Mouse (Mus musculus) liver, embryonic 11.5 days (tissue): ENCODE data around the gene Relb. TPM values are rescaled to one million over a fixed set of nuclear protein-coding genes. Genes with fewer than 3 reads are reported as not detected.

Source experiments
- ATAC-seq: fragments of 200-750 bp; cut with Nextera tagmentation; replicated peaks from 2 replicates; pipeline ENCODE4 v1.8.0; 2017; ENCODE audit warnings: moderate number of reproducible peaks, mild to moderate bottlenecking, moderate TSS enrichment, moderate library complexity; ENCODE audit not compliant: low FRiP score
- DNase-seq: peaks from one replicate; pipeline ENCODE4 v3.0.0-alpha.2; 2017; ENCODE audit warnings: low spot score
- H3K27ac ChIP-seq: fragments of 300-500 bp; sonication (generic); 2 replicates; pipeline ENCODE4 v1.5.1; 2014; ENCODE audit warnings: mild to moderate bottlenecking, low read depth, low read length, control low read depth
- H3K27me3 ChIP-seq: fragments of 300-500 bp; sonication (generic); replicated peaks from 2 replicates; pipeline ENCODE4 v1.6.1; 2014; ENCODE audit warnings: low read length, mixed read lengths; ENCODE audit not compliant: control insufficient read depth, insufficient read depth
- H3K36me3 ChIP-seq: fragments of 300-500 bp; sonication (generic); 2 replicates; pipeline ENCODE4 v1.6.1; 2014; ENCODE audit warnings: mild to moderate bottlenecking, low read length, moderate library complexity, mixed read lengths; ENCODE audit not compliant: control insufficient read depth, insufficient read depth
- H3K4me1 ChIP-seq: fragments of 300-500 bp; sonication (generic); replicated peaks from 2 replicates; pipeline ENCODE4 v1.6.1; 2014; ENCODE audit warnings: low read length, mixed read lengths; ENCODE audit not compliant: control insufficient read depth, insufficient read depth
- H3K4me2 ChIP-seq: fragments of 300-500 bp; sonication (generic); 2 replicates; pipeline ENCODE4 v1.6.1; 2014; ENCODE audit warnings: mild to moderate bottlenecking, control low read depth, moderate library complexity
- H3K4me3 ChIP-seq: fragments of 300-500 bp; sonication (generic); 2 replicates; pipeline ENCODE4 v1.5.1; 2014; ENCODE audit warnings: low read depth, low read length, control low read depth
- H3K9ac ChIP-seq: fragments of 300-500 bp; sonication (generic); 2 replicates; pipeline ENCODE4 v1.6.1; 2014; ENCODE audit warnings: low read depth, low read length, control low read depth
- H3K9me3 ChIP-seq: fragments of 300-500 bp; sonication (generic); 2 replicates; pipeline ENCODE4 v1.6.1; 2016; ENCODE audit warnings: low read length, inconsistent platforms, mixed read lengths; ENCODE audit not compliant: control insufficient read depth
- WGBS: fragments of 180-500 bp; shearing (Covaris S2); extraction: QIAGEN DNeasy Blood & Tissue Kit; methylation state at CpG from one replicate; pipeline ENCODE4 v1.1.7; 2014; 5-methylcytosine and 5-hydroxymethylcytosine counted together
- polyA plus RNA-seq: library from polyadenylated mRNA; unstranded; fragments of >200 nt; fragmentation: Nextera tagmentation; extraction: Ambion mirVana; gene quantifications from 2 replicates; pipeline ENCODE4 v1.2.1, GENCODE M21; 2014

Relb gene
- polyA plus RNA-seq, 1 experiment from 2014 or later, result 2.3 TPM

- Histone ChIP-seq H3K27ac (no peak overlapping the region), H3K4me1 (peaks cover 20% of the 10 kb centered on the region), H3K36me3 (peaks cover 51% of the 10 kb centered on the region), H3K9ac (no peak overlapping the region), H3K4me3 (no peak overlapping the region), H3K9me3 (no peaks in the 10 kb centered on the region), H3K27me3 (no peaks in the 10 kb centered on the region), H3K4me2 (no peak overlapping the region)
- DNase-seq, result no peak
- 86% methylated on average over 11 of the region's 11 CpGs for WGBS
- ATAC-seq, result no peak
These were observed 6.0 kb upstream of the Relb start for GRCm38 (mm10) chr7:19635074-19635827.

- DNase-seq (no peak), ATAC-seq (no peak)
- H3K36me3 ChIP-seq, result peaks cover 49% of the 10 kb centered on the region
- no peaks in the 10 kb centered on the region for H3K9me3 ChIP-seq
- H3K4me3 ChIP-seq, result no peak overlapping the region
- peaks cover 23% of the 10 kb centered on the region for H3K4me1 ChIP-seq
- no peak overlapping the region for H3K27ac ChIP-seq
- H3K27me3 ChIP-seq, result no peaks in the 10 kb centered on the region
- H3K9ac ChIP-seq, result no peak overlapping the region
- WGBS, result 96% methylated on average over 2 of the region's 2 CpGs
- H3K4me2 ChIP-seq, result no peak overlapping the region
These were observed 5.4 kb upstream of the Relb start for GRCm38 (mm10) chr7:19634591-19634990.

DNA sequence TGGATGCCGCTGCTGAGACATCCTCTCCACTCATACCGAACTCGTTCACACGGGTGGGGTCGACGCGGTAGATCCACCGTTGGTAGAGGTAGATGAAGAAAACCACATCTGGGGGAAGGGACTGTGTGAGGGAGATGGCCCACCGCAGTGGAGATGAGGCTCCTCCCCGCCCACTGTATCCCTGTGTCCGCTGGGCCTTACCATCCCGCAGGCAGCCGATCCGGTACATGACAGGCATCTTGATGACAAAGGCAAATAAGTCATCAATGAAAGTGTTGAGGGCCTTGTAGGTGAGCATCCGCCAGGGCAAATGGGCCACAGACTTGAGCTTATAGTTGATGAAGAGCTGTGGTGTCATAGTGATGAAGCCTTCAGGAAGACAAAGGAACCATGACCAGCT is 4.6 kb upstream of the Relb start:
- WGBS, result 80% methylated on average over 15 of the region's 15 CpGs
- ATAC-seq (no peak), DNase-seq (no peak)
- Histone ChIP-seq H3K27me3 (no peaks in the 10 kb centered on the region), H3K9ac (no peak overlapping the region), H3K9me3 (no peaks in the 10 kb centered on the region), H3K4me3 (no peak overlapping the region), H3K27ac (peak overlapping the region; percentile 72; the same call in 1 of the 2 replicates), H3K4me2 (no peak overlapping the region), H3K36me3 (peaks cover 47% of the 10 kb centered on the region), H3K4me1 (peaks cover 24% of the 10 kb centered on the region)

- H3K27ac ChIP-seq, result peak overlapping the region; percentile 72
- no peak overlapping the region for H3K4me2 ChIP-seq
- H3K36me3 ChIP-seq, result peaks cover 41% of the 10 kb centered on the region
- peaks cover 24% of the 10 kb centered on the region for H3K4me1 ChIP-seq
- ATAC-seq (no peak), DNase-seq (no peak)
- H3K9ac ChIP-seq, result no peak overlapping the region
- no peaks in the 10 kb centered on the region for H3K27me3 ChIP-seq
- WGBS, result 90% methylated on average over 17 of the region's 17 CpGs
- no peak overlapping the region for H3K4me3 ChIP-seq
- no peaks in the 10 kb centered on the region for H3K9me3 ChIP-seq
These were observed 4.0 kb upstream of the Relb start for GRCm38 (mm10) chr7:19633197-19633596.

DNA sequence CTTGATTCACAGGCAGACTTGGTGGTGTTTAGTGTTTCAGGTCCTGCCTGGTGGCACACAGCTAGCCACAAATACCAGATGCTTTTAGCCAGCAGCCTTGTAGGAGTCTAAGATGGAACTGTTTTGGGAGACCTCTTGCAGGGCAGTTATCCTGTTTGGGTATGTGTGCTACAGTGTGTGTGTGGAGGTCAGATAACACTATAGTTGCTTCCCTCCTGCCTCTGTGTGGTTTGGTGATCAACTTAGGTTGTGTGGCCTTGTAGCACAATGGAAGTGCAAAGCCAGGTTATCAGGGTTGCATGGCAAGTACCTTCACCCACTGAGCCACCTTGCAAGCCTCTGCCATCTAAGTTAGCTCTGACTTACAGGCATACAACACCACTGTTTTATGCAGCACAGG is 3.5 kb upstream of the Relb start:
- Histone ChIP-seq H3K4me2 (peak overlapping the region; percentile 45), H3K36me3 (peaks cover 37% of the 10 kb centered on the region), H3K9ac (0 out of 2 replicates have a peak overlapping the region, but pooled peaks have one; percentile 31), H3K4me1 (peaks cover 24% of the 10 kb centered on the region), H3K27ac (peak overlapping the region; percentile 72), H3K9me3 (no peaks in the 10 kb centered on the region), H3K27me3 (no peaks in the 10 kb centered on the region), H3K4me3 (no peak overlapping the region)
- DNase-seq (no peak), ATAC-seq (peak; percentile 73)

DNA sequence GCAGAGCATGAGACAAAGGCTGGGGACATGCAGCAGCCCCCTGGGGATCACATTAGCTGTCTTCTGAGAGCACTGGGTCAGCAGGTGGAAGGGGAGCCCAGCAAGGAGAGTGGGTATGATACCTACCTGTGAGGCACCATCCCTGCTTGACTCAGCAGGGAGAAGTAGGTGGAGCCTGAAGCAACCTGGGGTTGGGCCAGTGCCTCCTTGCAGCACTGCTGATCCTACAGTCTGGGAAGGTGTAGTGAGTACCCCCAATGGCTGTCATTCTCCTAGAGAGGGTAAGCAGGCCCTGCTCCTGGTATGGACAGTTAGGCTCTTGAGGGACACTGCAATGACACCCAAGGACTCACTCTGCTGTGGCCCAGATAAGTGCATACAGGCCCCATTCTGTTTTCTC is 3.0 kb upstream of the Relb start:
- Histone ChIP-seq H3K9ac (0 out of 2 replicates have a peak overlapping the region, but pooled peaks have one; percentile 31), H3K9me3 (no peaks in the 10 kb centered on the region), H3K27ac (peak overlapping the region; percentile 72), H3K4me2 (peak overlapping the region; percentile 45), H3K36me3 (peaks cover 33% of the 10 kb centered on the region), H3K4me1 (peaks cover 24% of the 10 kb centered on the region), H3K27me3 (no peaks in the 10 kb centered on the region), H3K4me3 (no peak overlapping the region)
- DNase-seq (no peak), ATAC-seq (peak; percentile 18; the same call in 1 of the 2 replicates)

DNA sequence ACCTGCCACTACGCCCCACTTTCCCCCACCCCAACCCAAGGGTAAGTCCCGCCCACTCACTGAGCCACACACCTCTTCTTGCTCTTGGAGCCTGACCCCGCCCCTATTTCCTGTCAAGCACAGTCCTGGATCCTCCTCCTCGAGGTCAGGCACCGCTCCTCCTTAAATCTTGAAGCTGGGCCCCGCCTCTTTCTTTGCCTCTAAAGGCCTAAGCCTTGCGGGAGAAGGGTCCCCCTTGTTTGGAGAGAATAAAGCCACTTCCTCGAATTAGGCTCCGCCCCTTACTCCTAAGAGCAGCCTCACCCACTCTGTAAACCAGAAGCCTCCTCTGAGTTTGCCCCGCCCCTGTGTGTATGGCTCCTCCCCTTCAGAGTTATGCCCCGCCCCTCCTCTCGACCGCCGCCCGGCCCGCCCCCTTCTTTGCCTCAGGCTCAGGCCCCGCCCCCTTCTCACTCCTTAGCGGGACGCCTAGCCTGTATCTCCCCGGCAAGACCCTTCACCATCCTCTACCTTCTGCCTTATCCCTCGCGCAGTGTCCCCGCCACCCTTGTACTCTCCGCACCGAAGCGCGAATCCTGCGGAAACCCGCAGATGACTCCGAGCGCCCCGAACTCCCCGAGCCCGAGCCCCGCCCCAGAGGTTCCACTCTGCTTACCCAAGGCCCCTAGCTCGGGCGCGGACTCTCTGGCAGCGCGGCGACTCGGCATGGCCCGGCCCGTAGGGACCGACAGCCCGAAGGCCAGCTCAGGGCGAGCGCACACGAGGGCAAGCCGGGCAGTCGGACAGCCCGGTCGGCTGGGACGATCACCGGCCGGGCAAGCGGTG is 490 bp downstream of the Relb start:
- Histone ChIP-seq H3K27me3 (no peaks in the 10 kb centered on the region; the same call in 1 of the 2 replicates), H3K4me2 (peak overlapping the region; percentile 99), H3K4me1 (peaks cover 20% of the 10 kb centered on the region), H3K36me3 (peaks cover 5% of the 10 kb centered on the region; the same call in 1 of the 2 replicates), H3K9me3 (no peaks in the 10 kb centered on the region), H3K4me3 (peak overlapping the region; percentile 79), H3K27ac (peak overlapping the region; percentile 76), H3K9ac (peak overlapping the region; percentile 61)
- ATAC-seq, result peak; percentile 83
- WGBS, result 1% methylated on average over 55 of the region's 57 CpGs
- DNase-seq, result peak; percentile 97

GRCm38 (mm10) chr7:19628192-19628535 is 1.1 kb downstream of the Relb start:
- no peaks in the 10 kb centered on the region; the same call in 1 of the 2 replicates for H3K27me3 ChIP-seq
- H3K9ac ChIP-seq, result no peak overlapping the region
- H3K27ac ChIP-seq, result peak overlapping the region; percentile 21; the same call in 1 of the 2 replicates
- WGBS, result 9% methylated on average over 17 of the region's 17 CpGs
- H3K4me1 ChIP-seq, result peaks cover 14% of the 10 kb centered on the region
- DNase-seq (no peak), ATAC-seq (no peak)
- peak overlapping the region; percentile 79 for H3K4me3 ChIP-seq
- H3K36me3 ChIP-seq, result no peaks in the 10 kb centered on the region; the same call in 1 of the 2 replicates
- peak overlapping the region; percentile 99 for H3K4me2 ChIP-seq
- H3K9me3 ChIP-seq, result no peaks in the 10 kb centered on the region
